Mouse (Mus musculus): ENCODE results near the gene Cks2.

DNA sequence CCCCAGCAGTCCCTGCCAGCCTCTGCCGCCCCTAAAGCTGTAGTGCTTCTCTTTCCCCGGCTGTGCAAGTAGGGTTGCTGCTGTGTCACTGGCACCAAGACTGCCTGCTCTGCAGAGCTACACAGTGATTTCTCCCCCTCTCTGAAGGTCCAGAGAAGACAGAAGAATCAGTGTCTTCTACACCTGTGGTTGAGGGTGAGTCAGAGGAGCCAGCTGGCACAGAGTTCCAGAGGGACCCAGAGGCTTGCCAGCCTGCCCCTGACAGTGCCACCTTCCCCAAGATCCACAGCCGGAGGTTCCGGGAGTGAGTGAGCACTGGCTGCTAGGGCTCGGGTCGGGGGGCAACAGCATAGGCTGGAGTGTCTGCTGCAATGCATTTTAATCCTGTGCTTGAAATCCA is 33.7 kb downstream of the Cks2 start:
- TF ChIP-seq CTCF (IDR thresholded peaks at IDR 0.05; ENCODE audit: insufficient read depth, low read length): no peak
- no peak for TF ChIP-seq POLR2A (IDR thresholded peaks at IDR 0.05; ENCODE audit: borderline replicate concordance, extremely low read depth, low read depth, low read length)
